Mouse (Mus musculus): ENCODE data around the gene Ebf3. TPM values are rescaled to one million over a fixed set of nuclear protein-coding genes. Genes with fewer than 3 reads are reported as not detected.

The Ebf3 gene
- total RNA-seq, 2 experiments from 2014 or later: 0.32 to 0.72 TPM

DNA sequence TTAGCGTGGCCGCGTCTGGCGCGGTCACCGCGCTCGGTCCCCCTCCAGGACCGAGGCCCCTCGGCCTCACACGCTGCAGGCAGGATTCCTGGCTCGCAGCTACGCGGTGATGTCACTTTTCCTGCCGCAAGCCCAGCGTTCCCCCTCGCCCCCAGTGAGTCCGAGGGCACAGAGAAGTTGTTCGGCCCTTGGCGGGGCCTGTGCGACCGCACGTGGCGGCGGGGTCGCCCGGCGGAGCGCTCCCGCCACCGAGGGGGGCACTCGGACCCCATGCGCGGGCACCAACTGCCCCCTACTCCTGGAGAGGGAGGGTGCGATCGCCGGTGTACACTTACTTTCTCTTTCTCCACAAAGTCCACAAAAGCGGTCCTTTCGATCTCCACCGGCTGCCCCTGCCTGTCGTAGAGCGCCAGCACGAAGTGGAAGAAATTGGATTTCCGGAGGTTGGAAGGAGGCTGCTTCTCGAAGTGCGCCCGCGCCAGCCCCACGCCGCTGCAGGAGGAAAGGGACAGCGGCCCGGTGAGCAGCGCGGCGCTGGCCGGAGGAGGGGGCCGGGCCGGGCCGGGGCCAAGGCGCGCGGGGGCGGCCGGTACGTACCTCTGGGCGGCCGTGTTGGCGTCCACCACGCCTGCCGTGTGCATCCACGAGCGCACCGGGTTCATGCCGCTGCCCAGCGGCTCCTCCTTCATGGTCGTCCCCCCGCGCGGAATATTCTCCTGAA is 902 bp downstream of the Ebf3 start:
- DNase-seq (ENCODE audit: low spot score in 2 of 2): no peak
- intact Hi-C loops (cut with DNase I): loop anchor here (10.0 kb wide), 1 partner anchor 489 kb away; no protein-coding TSS in a partner anchor

DNA sequence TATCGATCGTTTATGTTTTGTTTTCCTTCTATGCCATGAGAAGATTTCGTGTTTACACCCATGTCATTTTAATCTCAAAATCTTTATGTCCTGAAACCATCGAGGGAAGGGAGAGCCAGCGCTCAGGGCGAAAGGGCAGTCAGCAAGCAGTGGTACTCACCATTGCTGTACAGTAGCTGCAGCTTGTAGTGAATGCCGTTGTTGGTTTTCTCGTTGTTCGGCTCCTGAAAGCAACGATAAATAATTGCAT is 1.4 kb downstream of the Ebf3 start:
- intact Hi-C loops (cut with DNase I): loop anchor here (10.0 kb wide), 1 partner anchor 488 kb away; no protein-coding TSS in a partner anchor
- no peak for DNase-seq (ENCODE audit: low spot score in 2 of 2)

GRCm38 (mm10) chr7:137312166-137312932 is 1.9 kb downstream of the Ebf3 start:
- DNase-seq (ENCODE audit: low spot score in 2 of 2): no peak
- intact Hi-C loops (cut with DNase I): loop anchor here (10.0 kb wide), 1 partner anchor 488 kb away; no protein-coding TSS in a partner anchor

DNA sequence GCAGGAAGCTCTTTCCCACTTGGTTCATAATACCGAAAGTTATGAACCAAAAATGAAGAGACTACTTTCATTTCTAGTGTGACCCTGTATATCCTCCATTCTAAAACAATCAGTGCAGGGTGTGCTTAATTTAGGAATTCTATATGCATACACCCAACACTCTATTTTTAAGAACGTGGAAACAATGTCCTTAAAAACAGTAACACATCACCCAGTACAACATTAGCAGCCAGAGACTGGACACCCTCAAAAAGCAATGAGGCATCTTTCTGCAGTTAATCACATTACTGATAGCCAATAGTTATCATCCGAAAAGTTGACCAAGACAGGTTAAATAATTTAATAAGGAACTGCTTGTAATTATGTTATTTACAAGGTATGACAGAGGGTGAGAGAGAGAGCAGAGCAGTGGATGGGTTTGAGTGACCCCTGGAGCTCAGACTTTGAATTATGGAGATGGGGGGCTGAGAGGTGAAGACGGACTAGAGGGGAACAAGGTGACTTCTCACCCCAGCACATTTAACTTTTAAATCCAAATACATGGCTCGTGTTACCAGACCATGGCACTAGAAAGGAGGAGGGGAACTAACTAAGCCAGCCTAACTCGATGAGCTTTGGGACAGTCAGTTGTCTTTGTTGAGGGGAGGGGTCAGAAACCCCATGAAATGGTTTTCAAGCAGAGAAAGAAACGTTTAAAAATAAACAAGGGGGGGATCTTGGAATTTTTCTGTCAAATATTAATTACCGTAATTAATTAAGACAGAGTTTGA is 2.7 kb downstream of the Ebf3 start:
- DNase-seq (ENCODE audit: low spot score in 2 of 2): no peak
- intact Hi-C loops (cut with DNase I): loop anchor here (10.0 kb wide), 1 partner anchor 487 kb away; no protein-coding TSS in a partner anchor

DNA sequence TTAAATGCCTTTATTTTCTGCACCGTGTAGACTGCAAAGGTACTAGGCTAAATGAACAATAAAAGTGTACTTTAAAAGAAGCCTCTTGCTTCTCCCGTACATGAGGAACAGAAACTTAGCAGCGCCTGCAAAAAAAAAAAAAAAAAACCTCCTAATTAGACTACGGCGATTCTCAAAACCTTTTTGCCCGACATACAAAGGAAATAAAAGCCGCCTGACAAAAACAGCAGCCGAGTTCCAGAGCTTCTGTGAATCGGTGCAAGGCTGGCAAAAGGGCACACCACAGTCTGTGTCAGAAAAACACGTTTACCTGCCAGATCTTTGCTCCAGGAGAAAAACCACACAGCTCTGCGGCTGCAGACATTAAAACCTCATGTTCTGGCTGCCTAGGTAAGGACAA is 3.4 kb downstream of the Ebf3 start:
- no peak for DNase-seq (ENCODE audit: low spot score in 2 of 2)
- intact Hi-C loops (cut with DNase I): loop anchor here (10.0 kb wide), 1 partner anchor 486 kb away; no protein-coding TSS in a partner anchor

GRCm38 (mm10) chr7:137310091-137310761 is 4.0 kb downstream of the Ebf3 start:
- intact Hi-C loops (cut with DNase I): loop anchor here (10.0 kb wide), 1 partner anchor 485 kb away; no protein-coding TSS in a partner anchor
- DNase-seq (ENCODE audit: low spot score in 2 of 2): no peak

- no peak for DNase-seq (ENCODE audit: low spot score in 2 of 2)
- intact Hi-C loops (cut with DNase I): loop anchor here (10.0 kb wide), 1 partner anchor 485 kb away; no protein-coding TSS in a partner anchor
Observed at GRCm38 (mm10) chr7:137309071-137310066, 4.9 kb downstream of the Ebf3 start.

DNA sequence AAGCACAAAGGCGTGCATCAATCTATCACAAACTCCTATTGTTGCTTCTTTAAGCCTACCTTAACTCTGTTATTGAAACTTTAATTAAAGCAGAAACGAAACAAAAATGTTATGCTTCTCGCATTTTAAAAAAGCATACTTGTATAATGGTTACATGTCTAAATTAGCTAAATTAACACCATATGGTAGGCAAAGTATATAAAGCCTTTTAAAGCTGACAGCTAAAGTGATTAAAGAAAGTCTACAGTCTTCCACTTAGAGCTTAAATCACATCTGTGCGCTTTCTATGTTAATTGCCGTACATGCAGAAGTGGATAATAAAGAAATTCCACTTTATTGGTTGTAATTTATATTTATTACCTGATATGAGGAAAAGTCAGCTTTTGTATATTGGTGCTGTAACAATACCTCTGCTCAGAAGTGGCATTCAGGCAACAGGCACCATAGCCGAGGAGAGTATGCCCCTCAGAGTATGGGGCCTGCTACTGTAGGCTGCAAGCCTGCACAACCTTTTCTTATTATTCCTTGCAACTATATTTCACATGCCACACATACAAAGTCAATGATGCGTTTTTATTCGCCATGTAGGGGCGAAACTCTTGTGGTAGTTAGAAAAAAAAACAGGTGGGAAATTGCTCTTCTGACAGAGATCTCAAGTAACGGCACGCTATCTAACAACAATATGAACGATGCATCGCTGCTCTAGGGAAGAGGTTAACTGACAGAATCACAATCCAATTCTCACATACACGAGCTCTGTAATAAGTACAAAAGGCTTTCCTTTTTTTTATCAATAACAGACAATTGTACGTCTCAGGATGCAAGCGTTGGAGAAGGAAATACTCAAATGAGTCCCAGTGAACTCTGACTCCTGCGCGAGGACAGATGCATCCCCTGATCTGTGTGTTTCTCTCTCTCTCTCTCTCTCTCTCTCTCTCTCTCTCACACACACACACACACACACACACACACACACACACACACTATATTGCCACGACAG is 5.9 kb downstream of the Ebf3 start:
- no peak for DNase-seq (ENCODE audit: low spot score in 2 of 2)
- intact Hi-C loops (cut with DNase I): no loop called here

DNA sequence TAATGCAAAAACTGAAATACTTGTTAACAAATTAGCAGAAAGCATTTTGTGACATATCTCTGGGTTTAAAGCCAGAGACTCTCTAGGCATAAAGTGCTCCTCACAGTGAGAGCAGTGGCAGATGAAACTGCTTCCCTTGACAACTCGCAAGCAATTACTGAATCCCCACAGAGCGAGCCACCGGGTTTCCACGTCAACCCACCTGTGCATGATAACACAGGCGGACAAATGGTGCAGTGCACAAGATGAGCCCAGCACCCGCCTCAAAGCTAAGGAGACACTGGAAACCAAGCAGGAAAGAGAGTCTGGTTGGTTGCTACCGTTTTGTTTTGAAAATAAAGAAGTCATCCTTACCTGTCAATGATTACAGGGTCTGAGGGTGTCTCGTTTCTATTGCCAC is 7.1 kb downstream of the Ebf3 start:
- no peak for DNase-seq (ENCODE audit: low spot score in 2 of 2)
- intact Hi-C loops (cut with DNase I): no loop called here

DNA sequence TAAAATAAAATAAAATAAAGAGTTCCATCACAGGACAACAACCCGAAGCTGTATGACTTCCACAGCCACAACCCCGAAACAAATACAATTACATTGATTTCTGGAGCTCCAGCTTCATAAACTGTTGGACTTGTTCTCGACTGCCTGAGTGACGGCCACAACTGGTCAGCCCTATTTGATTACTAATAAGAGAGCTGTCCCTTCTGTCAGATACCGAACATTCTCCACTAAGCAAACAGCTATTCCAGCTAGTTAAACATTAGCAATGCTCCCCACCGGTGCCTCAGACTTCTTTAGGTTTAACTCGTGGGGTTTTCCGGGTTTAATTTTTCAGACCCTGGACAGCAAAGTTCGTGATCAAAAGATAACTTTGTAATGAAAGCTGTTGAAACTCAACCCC is 8.1 kb downstream of the Ebf3 start:
- DNase-seq (ENCODE audit: low spot score in 2 of 2): no peak

GRCm38 (mm10) chr7:137303776-137304171 is 10.5 kb downstream of the Ebf3 start:
- no peak for DNase-seq (ENCODE audit: low spot score in 2 of 2)
- intact Hi-C loops (cut with DNase I): no loop called here

More for the DNA sequence above, 8.1 kb downstream of the Ebf3 start:
- intact Hi-C loops (cut with DNase I): no loop called here

GRCm38 (mm10) chr7:137302961-137303775 is 11.1 kb downstream of the Ebf3 start:
- no peak for DNase-seq (ENCODE audit: low spot score in 2 of 2)
- intact Hi-C loops (cut with DNase I): no loop called here

DNA sequence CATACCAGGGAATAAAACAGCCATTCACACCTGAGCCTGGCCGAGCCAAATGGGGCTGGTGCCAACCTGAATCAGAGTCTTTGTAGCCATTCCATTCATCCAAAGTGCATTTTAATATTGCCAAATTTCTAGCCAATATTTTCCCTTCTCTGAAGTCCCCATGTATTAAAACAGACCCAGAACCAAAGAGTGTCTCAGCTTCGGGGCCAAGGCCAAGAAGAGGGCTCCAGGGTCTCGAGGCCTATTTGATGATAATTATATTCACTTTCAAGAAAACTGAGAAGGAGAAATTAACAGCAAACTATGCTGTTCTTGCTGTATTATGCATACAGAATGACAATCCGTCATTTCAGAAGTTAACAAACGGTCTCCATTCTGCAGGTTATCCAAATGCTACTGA is 12.1 kb downstream of the Ebf3 start:
- intact Hi-C loops (cut with DNase I): no loop called here
- DNase-seq (ENCODE audit: low spot score in 2 of 2): no peak

- intact Hi-C loops (cut with DNase I): no loop called here
- DNase-seq (ENCODE audit: low spot score in 2 of 2): no peak
Observed at GRCm38 (mm10) chr7:137301329-137301751, 12.9 kb downstream of the Ebf3 start.

DNA sequence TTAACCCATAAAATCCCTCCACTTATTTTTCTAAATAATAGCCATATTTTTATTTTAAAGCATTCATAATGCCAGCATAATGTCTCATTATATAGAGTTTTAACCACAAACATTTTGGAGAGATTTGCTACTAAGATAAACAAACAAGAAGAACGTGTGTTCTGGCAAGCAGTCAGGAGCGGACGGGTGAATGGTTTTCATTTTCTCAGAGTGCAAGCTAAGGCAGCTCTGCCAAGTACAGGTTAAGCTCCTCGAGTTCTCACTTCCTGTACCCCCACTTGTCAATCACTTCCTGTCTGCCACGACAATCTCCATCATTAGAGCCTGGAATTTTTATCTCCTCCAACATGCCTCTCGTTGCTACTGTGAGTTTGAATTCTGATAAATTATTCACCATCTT is 13.4 kb downstream of the Ebf3 start:
- intact Hi-C loops (cut with DNase I): no loop called here
- DNase-seq (ENCODE audit: low spot score in 2 of 2): no peak

DNA sequence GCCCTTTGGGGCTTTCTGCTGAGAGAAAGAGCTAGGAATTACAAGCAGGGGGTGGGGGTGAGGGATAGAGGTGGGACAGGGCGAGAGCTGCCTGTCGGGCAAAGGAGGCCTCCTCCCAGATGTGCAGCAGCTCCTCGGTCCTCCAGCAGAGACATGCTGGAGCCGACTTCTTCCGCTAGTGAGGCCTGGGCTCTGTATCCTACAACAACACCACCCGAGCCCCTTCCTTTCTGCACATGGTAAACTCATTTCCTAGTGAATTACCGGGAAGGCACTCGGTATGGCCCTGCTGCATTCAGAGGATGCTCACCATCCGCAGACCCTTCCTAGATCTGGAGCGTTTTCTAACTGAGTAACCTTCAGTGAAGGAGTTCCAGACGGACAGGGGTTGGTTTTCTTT is 14.1 kb downstream of the Ebf3 start:
- intact Hi-C loops (cut with DNase I): no loop called here
- DNase-seq (ENCODE audit: low spot score in 2 of 2): no peak
